Mouse (Mus musculus): ENCODE measurements around the gene Sema6b.

The Sema6b gene

DNA sequence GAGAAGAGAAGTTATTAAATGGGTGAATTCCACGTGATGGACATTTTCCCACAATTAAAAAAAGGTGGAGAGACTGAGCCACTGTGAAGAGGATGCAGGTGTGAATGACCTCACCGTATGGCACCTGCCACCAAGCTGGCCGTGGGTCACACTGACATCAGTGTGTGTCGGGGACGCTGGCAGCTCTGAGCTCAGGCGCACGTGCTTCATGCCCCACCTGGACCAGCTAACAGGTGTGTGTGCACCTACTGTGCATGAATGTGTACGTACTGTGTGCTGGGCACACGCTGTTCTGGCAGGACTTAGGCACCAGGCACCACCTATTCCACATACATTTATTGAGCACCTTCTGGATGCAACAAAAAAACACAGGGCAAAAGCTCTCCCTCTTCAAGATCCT lies 4.4 kb upstream of the Sema6b start:
- no peak for DNase-seq

DNA sequence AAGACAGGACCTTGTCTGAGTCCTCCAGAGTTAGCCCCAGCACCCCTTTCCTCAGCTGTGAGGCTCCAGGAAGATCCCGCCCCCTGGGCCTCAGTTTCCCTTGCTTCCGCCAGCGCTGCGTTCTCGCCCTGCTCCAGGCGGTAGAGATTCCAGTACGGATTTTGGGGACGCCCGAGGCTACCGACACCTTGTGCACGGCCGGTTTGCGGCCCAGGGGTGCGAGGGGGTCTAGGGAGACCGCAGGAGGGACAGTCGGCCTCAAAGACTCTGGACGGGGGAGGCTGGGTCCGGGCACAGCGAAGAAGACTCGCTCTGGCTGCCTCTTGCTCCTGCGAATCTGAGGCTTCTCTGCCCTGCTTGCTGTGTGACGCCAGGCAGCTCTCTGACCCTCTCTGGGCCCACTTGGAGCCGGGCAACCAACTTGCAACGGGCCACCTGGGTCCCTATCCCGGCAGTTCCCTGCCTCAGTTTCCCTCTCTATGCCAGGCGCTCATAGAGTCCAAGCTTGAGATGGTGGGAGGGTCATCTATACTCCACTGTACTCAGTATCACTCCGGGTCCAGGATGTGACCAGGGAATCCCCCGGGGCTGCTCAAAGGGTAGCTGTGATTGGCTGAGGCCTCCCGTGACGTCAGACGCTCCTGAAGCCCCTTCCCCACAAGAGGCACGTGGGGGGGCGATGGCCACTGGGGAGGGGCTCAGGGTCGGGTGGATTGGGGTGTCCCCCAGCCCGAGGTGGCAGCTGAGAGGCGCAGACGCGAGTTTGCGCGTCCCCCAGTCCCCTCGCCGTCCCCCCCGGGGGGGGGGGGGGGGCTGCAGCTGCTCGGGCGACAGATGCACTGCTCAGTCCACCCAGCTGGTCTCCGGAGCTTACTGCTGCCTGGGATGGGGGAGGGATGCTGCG lies 1.8 kb upstream of the Sema6b start:
- DNase-seq: no peak

DNA sequence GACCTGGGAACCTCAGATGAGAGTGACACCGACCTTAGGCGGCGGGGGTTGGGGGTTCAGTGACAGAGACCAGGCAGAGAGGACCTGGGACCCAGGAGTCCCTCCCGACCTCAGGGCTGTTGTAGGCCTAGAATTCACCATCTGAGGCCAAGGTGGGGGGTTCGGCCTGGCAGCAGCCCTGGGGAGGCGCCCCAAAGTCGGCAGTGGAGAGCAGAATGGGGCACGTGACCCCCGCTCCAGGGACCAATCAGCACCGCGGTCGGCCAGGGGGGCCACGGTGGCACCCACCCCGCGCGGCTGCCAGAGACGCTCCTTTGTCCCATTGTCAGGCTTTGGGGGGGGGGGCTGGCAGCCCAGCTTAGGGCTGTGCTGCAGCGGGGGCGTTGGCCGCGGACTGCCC lies 788 bp downstream of the Sema6b start:
- DNase-seq: no peak

DNA sequence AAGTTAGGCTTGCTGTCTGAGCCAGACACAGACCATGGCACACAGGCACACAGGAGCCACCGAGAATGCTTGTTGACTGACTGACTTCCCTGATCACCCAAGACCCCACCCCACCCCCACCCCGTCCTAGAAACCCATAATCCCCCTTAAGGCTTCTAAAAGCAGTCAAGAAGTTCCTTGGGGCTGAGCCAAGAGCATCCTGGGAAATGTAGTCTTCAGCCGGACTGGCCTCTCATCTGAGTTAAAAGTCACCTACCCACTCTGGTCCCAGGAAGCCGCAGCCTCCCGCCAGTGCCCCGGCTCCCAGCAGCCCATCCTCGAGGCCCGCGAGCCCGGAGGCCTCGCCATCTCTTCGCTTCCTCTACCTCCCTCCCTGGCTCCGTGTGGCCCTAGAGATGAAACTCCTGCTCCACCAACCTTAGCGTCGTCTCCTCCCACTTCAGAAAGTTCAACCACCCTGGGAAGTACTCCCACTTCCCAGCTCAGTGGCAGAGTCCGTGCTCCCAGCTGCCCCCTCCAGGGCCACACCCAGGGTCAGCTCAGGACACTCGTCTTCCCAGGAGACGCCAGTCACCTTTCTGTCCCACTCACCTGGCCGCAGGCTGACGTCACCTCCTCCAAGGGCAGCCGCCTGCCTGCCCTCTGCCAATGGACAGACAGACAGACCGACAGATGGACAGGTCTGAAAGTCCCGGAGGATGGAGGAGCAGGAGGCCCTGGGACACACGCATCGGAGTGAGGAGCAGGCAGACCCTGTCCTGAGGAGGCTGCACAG lies 2.1 kb downstream of the Sema6b start:
- no peak for DNase-seq

DNA sequence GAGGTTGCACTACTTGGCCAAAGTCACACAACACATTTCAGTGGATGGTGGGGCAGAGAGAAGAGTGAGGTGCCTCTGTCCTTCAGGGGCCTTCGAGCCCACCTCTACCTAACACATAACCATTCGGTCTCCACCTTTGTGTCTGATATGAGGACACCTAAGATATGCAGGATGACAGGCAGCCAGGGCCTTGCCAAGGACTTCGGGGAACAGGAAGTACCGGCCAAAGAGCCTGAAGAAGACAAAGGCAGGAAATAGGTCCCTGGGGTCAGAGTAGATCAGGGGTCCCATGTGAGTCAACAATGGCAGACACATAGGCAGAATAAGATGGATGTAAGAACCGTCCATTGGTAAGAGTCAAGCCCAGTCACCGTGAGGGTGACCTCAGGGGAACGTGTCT lies 3.6 kb downstream of the Sema6b start:
- no peak for DNase-seq

DNA sequence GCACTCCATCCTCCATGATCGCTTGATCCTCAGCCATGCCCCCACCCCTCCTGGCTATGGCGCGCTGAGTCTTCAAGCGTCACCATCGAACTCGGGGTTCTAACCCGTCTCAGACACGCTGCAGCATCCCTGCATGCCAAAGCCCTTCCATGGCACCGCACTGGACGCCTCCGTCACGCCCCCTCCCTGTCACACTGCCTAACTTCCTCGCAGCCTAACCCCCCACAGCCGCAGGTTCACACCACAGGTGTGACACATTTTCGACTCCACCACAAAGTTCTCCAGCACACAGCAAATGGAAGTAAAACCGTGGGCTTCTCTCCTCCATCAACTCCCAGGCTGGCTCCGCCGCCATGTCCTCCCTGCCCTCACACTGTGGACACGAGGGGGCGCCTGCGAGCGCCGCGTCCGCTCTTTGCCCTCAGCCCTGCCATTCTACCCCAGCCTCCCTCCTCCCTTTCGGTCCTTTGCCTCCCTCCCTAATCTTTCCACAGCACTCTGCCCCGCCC lies 5.6 kb downstream of the Sema6b start:
- DNase-seq: peak; percentile 54 to 76

DNA sequence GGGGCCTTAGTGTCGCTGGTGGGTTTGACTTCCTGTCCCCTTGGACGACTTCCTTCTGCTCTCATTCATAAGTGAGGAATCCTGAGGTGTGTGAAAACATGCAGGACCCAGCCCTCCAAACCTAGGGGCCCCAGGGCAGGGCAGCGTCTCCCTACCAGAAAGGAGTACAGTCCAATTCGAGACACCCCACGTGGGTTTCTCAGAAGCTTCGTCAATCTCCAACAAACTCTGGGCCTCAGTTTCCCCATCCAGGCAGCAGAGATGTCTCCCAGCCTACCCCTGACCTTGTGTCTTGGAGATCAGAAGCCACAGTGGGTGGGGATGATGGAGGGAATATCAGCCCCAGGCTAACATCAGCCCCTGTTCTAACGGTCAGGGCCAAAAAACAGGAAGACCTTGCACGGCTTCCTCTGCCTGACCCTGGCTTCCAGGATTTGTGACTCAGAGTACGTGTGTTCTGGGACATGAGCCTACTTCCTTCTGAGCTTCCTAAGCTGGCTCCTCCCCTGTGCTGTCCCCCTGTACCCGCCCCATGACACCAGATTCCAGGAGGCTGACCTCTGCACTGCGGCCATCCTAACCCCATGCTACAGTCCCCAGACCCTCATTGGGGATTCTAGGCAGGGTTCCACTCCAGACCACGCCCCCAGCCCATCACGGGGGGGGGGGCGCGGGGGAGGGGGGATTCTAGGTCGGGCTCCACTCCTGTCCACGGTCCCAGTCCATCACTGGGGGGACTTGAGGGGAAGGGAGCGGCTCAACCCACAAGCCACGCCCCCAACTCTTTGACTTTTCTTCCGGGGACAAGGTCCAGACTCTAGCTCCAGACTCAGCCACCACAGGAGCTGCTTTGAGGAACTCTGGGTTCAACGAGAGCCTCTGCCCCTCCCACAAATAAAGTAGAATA lies 6.4 kb downstream of the Sema6b start:
- DNase-seq: peak; percentile 78 to 79

DNA sequence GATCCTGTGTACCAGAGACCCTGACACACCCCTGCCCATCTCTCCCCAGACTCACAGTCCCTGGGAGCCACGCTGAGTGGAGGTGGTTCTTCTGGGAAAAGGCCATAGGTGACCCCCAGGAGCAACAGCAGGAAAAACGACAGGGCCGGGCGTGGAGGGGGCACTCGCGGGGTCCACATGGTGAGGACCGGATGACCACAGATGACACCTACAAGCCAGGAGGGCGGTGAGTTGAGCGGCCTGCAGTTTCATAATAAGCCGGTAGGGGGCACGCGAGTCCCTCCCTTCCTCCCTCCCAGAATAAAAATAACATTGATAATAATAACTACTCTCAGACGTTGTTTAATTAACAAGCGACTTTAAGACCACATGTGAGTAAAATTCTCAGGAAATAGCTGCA lies 7.5 kb downstream of the Sema6b start:
- DNase-seq: peak; percentile 45 to 78

DNA sequence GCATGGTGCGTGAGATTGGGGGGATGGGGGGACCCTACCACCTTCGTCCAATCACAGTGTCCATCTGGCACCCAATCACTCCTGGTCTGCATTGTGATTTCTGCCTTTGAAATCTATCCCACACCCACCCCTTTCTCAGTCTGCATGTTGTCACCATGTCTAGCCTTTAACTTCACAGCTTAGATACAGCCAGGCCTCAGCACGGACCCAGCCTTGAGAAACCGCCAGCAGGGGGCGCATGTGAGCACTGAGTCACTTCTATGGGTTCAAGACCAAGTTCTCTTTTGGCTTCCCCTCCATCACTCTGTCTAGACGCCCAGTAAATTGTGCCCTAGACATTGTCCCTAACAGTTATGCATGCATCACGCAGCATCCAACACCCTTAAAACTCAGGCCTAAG lies 8.3 kb downstream of the Sema6b start:
- DNase-seq: peak in 1 of 2 experiments; percentile 78

DNA sequence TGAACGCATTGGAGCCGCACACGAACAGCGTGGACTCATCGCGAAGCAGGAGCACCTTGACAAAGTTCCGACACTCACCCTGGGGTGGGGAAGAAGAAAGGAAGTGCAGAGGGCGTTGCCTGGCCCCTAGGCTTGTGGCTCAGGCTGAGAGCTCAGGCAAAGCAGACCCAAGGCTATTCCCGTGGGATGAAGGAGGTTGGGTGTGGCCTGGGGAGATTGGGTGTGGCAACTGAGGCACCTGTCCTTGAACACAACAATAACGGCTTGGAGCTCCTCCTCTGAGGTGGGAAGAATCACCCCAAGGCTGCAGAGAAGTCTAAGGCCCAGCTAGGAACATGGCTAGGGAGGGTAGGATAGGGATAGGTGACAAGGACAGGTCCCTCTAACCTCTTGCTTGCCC lies 9.0 kb downstream of the Sema6b start:
- no peak for DNase-seq

DNA sequence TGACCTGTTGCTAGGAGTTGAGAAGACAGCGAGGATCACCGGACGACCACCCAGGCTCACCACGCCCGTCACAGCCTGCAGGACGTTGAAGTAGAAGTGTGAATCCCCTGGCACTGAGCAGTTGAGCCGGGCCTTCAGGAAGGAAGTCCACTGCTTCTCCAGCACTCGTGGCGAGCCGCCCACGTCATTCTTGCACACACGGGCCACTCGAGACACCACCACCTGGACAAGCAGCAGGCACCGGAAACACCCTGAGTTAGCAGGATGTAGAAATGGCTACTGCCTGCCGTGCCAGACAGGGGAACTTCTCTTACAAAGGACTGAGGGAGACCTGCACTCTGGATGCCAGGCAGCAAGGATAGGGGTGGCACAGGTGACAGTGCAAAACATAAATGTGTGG lies 11.9 kb downstream of the Sema6b start:
- peak in 1 of 2 experiments; percentile 4 for DNase-seq

DNA sequence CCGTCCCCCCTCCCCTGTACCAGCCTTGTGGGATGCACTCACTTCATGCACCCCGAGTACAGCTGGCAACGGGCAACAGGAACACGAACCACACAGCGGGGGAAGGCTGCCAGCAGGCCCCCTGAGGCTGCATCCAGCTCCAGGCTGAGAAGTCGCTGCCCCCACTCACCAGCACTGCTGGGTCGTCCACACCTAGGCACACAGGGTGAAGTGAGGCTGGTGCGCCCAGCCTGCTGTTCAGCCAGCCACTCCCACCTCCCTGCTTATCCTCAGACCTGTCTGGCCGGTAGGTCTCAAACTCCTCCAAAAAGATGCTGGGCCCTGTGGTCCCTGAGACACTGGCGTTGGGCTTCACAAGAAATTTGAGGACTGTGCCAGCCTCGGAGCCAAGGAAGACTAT lies 14.0 kb downstream of the Sema6b start:
- DNase-seq: no peak

DNA sequence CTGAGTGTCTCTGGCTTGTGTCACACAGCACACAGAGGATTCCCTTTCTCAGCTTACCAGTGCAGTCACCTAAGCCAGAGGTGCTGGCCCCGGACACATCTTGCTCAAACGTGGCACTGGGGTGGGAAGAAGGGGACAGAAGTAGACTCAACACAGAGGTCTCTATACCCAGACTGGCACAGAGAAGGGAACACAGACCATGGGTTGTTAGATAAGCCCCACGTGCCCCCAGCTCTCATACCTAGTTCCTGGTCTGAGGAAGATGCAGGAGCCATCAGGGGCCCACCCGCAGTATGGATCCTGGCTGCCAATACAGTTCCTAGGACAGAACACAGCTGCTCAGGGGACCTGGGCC lies 14.9 kb downstream of the Sema6b start:
- DNase-seq: no peak

DNA sequence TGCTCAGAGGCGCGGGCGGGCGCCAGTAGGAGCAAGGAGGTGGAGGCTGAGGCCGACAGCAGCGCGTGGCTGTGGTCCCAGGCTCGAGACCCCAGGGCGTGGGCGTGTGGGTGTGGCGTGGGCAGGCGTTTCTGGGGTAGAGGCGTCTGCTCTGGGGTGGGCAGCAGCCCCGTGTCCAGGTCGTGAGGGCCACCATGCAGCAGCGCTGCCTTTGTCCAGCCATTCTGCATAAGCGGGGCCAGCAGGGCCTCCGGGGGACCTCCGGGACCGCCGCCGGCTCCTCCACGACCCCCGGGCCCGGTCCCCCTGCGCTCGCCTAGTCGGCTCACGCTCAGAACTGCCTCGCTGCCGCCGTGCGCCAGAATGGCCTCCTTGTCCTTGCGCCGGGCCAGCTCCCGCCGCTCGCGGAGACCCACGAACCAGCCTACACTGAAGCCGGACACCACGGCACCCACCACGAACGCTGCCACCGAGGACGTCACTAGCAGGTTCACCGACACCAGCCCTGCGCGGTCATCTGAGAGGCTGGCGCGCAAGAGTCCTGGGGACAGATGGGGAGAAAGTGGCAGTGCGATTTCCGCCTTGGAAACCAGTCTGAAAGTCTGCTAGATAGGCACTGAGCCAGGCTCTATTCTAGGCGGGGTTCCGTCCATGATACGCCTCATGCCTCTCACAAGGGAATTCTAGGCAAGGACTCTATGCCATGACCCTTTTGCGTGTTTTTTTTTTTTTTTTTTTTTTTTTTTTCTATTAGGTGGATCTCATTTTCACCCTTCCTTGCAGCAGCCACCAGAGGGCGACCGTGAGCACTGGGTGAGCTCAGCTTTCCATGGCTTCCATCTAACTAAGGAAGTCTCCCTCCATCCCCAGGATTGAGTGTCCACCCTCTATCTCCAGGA lies 15.5 kb downstream of the Sema6b start:
- peak in 1 of 2 experiments; percentile 53 for DNase-seq

DNA sequence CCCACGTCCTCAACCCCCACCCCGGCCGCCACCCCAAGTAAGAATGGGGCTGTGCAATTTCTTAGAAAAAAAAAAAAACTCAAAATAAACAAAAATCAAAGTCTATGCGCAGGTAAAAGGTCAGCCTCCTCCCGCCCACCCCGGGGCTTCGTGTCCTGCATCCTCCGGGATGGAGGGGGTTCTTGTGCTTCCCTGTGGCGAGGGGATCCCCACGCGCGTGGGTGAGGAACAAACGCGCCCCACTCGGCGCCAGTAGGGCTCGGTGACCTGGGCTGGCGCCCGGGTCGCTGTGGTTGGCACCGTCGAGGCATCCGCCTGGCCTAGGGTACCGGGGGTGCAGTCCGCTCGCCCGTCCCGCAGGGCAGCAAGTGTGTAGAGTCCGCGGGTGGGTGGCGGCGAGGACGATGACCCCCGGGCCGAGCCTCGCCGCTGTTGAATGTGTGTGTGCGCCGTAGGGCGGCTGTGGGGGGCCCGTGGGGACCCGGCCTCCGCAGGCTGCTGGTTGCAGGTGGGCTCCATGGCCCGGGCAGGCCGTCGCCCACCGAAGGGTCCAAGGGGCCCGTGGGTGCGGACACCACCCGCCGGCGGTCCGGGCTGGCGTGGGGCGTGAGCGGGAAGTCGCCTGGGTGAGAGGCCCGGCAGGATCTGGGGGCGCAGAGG lies 16.3 kb downstream of the Sema6b start:
- DNase-seq: no peak

DNA sequence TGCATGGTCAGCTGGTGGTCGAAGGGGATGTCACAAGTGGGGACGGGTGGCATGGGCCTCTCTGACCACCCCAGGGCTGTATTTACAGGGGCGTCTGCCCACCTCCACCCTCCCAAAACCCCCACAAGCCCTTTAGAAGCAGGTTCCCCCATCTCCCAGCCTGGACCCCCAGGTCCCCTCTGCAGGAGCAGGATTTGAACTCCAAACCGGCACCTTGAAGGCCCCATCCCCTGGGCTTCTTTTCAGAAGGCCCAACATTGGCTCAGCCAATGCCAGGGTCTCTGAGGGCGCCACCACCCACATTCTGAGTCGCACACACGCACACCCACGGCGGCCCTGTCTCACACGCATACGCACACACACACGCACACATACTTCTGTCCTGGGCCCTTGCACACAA lies 17.0 kb downstream of the Sema6b start:
- DNase-seq: no peak

DNA sequence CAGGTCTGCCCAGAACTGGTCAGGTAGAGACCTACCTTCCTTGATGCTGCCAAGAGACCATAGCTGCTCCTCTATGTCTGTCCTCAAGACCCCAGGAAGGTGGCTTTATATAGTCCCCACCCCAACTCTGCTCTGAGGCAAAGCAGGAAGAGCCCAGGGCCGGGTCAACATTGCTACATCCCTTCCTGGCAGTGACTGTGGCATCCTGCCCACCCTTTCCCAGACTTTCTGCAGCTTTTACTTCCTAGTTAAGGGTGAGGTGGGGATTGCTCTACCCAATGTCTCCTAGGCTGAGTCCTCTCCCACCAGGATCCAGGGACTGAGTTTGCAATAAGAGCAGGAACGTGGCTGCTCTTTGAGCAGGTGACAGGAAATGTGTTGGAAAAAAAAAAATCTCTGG lies 18.3 kb downstream of the Sema6b start, which contains the start of gene Lrg1:
Gene Lrg1, minus strand, starts transcription at position 176 of the 400 bp plus-strand sequence.
- DNase-seq: no peak

DNA sequence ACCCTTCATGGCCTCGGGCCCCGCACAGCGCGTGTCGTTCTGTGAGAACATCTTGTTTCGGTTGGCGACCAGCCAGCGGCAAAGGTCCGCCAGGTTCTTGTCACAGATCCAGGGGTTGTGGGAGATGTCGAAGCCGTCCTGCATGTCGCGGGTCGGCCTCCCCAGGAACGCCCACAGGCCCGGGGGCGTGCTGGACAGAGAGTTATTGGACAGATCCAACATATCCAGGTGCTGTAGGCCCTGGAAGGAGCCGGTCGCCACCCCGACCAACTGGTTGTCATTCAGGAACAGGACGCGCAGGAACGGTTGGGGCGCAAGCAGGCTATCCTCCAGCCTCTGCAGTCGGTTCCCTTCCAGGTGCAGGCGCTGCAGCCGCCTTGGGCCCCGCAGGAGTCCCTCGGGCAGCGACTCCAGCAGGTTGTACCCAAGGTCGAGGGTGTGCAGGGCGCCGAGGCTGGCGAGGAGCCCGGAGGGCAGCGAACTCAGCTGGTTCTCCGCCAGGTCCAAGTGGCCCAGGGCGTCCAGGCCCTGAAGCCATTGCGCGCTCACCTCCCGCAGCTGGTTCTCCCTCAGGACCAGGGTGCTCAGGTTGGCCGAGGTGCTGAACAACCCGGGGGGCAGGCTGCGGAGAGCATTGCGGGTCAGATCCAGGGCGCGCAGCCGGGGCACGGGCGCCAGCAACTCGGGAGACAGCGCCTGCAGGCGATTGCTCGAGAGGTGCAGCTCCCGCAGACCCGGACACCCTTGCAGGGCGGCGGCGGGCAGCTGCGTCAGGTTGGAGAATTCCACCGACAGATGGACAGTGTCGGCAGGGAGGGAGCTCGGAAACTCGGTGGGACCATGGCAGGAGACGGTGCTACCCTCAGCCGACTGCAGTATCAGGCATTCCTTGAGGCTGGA lies 19.9 kb downstream of the Sema6b start:
- peak; percentile 82 to 84 for DNase-seq

DNA sequence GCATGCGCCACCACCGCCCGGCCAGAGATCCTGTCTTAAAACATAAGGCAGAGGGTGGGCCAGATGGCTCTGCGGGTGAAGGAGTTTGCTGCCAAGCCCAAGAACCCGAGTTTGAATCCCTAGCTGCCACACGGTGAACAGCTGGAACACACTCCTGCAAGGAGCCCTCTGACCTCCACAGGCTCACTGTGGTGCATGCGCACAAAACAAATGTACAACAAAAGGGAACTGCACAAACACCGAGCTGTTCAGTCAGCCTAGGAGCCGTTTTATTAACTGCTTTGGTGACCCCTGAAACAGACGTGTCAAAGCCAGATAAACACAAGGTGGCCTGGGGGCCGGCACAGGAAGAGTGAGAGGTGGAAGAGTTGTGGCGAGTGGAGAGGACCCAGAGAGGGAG lies 20.7 kb downstream of the Sema6b start:
- no peak for DNase-seq

DNA sequence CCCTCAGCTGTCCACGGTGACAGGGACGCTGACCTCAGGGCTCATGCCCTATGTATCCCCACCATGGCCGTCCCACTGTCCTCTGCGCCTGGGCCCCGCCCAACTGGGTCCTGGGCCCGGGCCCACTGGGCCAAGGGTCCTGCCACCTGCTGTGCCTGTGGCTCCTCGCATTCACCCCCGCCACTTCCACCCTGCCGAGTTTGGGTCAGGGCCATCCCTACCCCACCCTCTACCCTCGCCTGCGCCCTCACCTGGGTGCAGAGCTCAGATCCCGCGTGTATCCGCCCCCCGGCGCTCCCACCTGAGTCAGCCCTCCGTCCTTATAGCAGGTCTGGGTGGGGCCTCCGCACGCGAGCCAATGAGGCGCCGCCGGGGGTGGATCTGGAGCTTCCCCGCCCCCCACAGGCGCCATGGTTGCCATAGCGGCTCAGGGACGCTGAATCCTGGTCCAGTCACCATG lies 22.9 kb downstream of the Sema6b start, which contains the start of gene Plin5:
Gene Plin5, minus strand, starts transcription at position 346 of the 460 bp plus-strand sequence.
- DNase-seq: peak; percentile 74 to 85

All from kidney, adult 8-10 months (tissue).